Mouse (Mus musculus) neural tube, embryonic 13.5 days (tissue): ENCODE results near the gene Olfr1419. TPM values are rescaled to one million over a fixed set of nuclear protein-coding genes. Genes with fewer than 3 reads are reported as not detected.
"Not testable (repeated sequence)": the region's sequence is repeated elsewhere in the genome, so short reads cannot be mapped to it uniquely, and the experiment has no call there.

Experiments used
- ATAC-seq: fragments of 200-750 bp; cut with Nextera tagmentation; 2 replicates; pipeline ENCODE4 v1.8.0; 2017; ENCODE audit warnings: low read depth, mild to moderate bottlenecking, moderate TSS enrichment, moderate library complexity
- H3K27ac ChIP-seq: fragments of 300-500 bp; sonication (generic); replicated peaks from 2 replicates; pipeline ENCODE4 v1.5.1; 2015; ENCODE audit warnings: moderate library complexity, mild to moderate bottlenecking, inconsistent platforms
- H3K27me3 ChIP-seq: fragments of 300-500 bp; sonication (generic); 2 replicates; pipeline ENCODE4 v1.6.1; 2015; ENCODE audit warnings: mild to moderate bottlenecking, inconsistent platforms
- H3K36me3 ChIP-seq: fragments of 300-500 bp; sonication (generic); 2 replicates; pipeline ENCODE4 v1.6.1; 2015; ENCODE audit warnings: mild to moderate bottlenecking, inconsistent platforms
- H3K4me1 ChIP-seq: fragments of 300-500 bp; sonication (generic); replicated peaks from 2 replicates; pipeline ENCODE4 v1.6.1; 2015; ENCODE audit warnings: inconsistent platforms
- H3K4me2 ChIP-seq: fragments of 300-500 bp; sonication (generic); 2 replicates; pipeline ENCODE4 v1.6.1; 2015; ENCODE audit warnings: inconsistent platforms, mild to moderate bottlenecking, moderate library complexity
- H3K4me3 ChIP-seq: fragments of 300-500 bp; sonication (generic); 2 replicates; pipeline ENCODE4 v1.5.1; 2015; ENCODE audit warnings: mild to moderate bottlenecking, inconsistent platforms
- H3K9ac ChIP-seq: fragments of 300-500 bp; sonication (generic); 2 replicates; pipeline ENCODE4 v1.6.1; 2015; ENCODE audit warnings: moderate library complexity, mild to moderate bottlenecking, inconsistent platforms
- H3K9me3 ChIP-seq: fragments of 300-500 bp; sonication (generic); 2 replicates; pipeline ENCODE4 v1.6.1; 2016; ENCODE audit warnings: inconsistent platforms
- WGBS: fragments of 180-500 bp; shearing (Covaris S2); methylation state at CpG from one replicate; pipeline ENCODE4 v1.1.7; 2015; 5-methylcytosine and 5-hydroxymethylcytosine counted together
- polyA plus RNA-seq: library from polyadenylated mRNA; unstranded; fragments of >200 nt; fragmentation: Nextera tagmentation; extraction: Ambion mirVana; gene quantifications from 2 replicates; pipeline ENCODE4 v1.2.1, GENCODE M21; 2015

Olfr1419 gene
- polyA plus RNA-seq, result not detected in 2 replicates

GRCm38 (mm10) chr19:11875006-11875405, at the start of gene Olfr1419:
Gene Olfr1419 (minus strand): TSS chr19:11875106.
- H3K4me1 ChIP-seq, result no peaks in the 10 kb centered on the region
- no peak for ATAC-seq
- no peak within 1 kb of the TSS for H3K4me2 ChIP-seq
- 52% methylated on average over 1 of the region's 1 CpGs for whole genome bisulfite sequencing
- H3K36me3 ChIP-seq, result no peaks in the 10 kb centered on the region
- no peaks in the 10 kb centered on the region for H3K9me3 ChIP-seq
- no peak within 1 kb of the TSS for H3K9ac ChIP-seq
- no peak within 1 kb of the TSS for H3K27ac ChIP-seq
- no peaks in the 10 kb centered on the region for H3K27me3 ChIP-seq
- H3K4me3 ChIP-seq, result no peak within 1 kb of the TSS

- H3K36me3 ChIP-seq, result peaks cover 71% of the 10 kb centered on the region
- not testable (repeated sequence) for ATAC-seq, H3K9ac ChIP-seq, H3K4me2 ChIP-seq, H3K27ac ChIP-seq, H3K4me1 ChIP-seq, H3K9me3 ChIP-seq, H3K27me3 ChIP-seq, H3K4me3 ChIP-seq
- 92% methylated on average over 2 of the region's 2 CpGs for WGBS
Measured at GRCm38 (mm10) chr19:11922515-11922914, 47.6 kb upstream of the Olfr1419 start.

- Histone ChIP-seq H3K9me3 (no peaks in the 10 kb centered on the region), H3K4me2 (no peak overlapping the region), H3K4me3 (no peak overlapping the region), H3K4me1 (no peaks in the 10 kb centered on the region), H3K27me3 (no peaks in the 10 kb centered on the region), H3K9ac (no peak overlapping the region), H3K36me3 (peaks cover 70% of the 10 kb centered on the region), H3K27ac (no peak overlapping the region)
- 97% methylated on average over 1 of the region's 1 CpGs for WGBS
- ATAC-seq, result no peak
Measured at GRCm38 (mm10) chr19:11922068-11922467, 47.2 kb upstream of the Olfr1419 start.

GRCm38 (mm10) chr19:11915804-11916203, 40.9 kb upstream of the Olfr1419 start:
- Histone ChIP-seq H3K9me3 (no peaks in the 10 kb centered on the region), H3K9ac (no peak overlapping the region), H3K4me1 (peaks cover 40% of the 10 kb centered on the region), H3K27me3 (no peaks in the 10 kb centered on the region), H3K36me3 (peaks cover 30% of the 10 kb centered on the region), H3K4me3 (no peak overlapping the region), H3K27ac (no peak overlapping the region), H3K4me2 (no peak overlapping the region)
- WGBS, result 45% methylated on average over 2 of the region's 2 CpGs
- no peak for ATAC-seq

- ATAC-seq, result peak; percentile 52; the same call in 1 of the 2 replicates
- WGBS, result under 1% methylated on average over 54 of the region's 54 CpGs
Measured at GRCm38 (mm10) chr19:11912533-11913121, 37.7 kb upstream of the Olfr1419 start.

GRCm38 (mm10) chr19:11912037-11912532, 37.2 kb upstream of the Olfr1419 start, which contains the start of gene Patl1:
Gene Patl1 (plus strand): TSS chr19:11912399.
- peak; percentile 97 for ATAC-seq
- WGBS, result under 1% methylated on average over 53 of the region's 53 CpGs
- H3K4me2 ChIP-seq, result peak within 1 kb of the TSS; percentile 84
- peaks cover 40% of the 10 kb centered on the region for H3K4me1 ChIP-seq
- peak within 1 kb of the TSS; percentile 87 for H3K9ac ChIP-seq
- H3K27ac ChIP-seq, result peak within 1 kb of the TSS; percentile 93
- H3K4me3 ChIP-seq, result peak within 1 kb of the TSS; percentile 93
- no peaks in the 10 kb centered on the region for H3K9me3 ChIP-seq
- H3K36me3 ChIP-seq, result peaks cover 12% of the 10 kb centered on the region; the same call in 1 of the 2 replicates
- no peaks in the 10 kb centered on the region for H3K27me3 ChIP-seq

More at GRCm38 (mm10) chr19:11912533-11913121, 37.7 kb upstream of the Olfr1419 start:
- no peaks in the 10 kb centered on the region for H3K27me3 ChIP-seq
- peaks cover 16% of the 10 kb centered on the region for H3K36me3 ChIP-seq
- peak overlapping the region; percentile 84 for H3K4me2 ChIP-seq
- H3K4me3 ChIP-seq, result peak overlapping the region; percentile 93
- H3K9ac ChIP-seq, result peak overlapping the region; percentile 87
- peak overlapping the region; percentile 93 for H3K27ac ChIP-seq
- H3K9me3 ChIP-seq, result no peaks in the 10 kb centered on the region
- H3K4me1 ChIP-seq, result peaks cover 40% of the 10 kb centered on the region

GRCm38 (mm10) chr19:11911603-11912002, 36.7 kb upstream of the Olfr1419 start:
- H3K9me3 ChIP-seq, result no peaks in the 10 kb centered on the region
- H3K9ac ChIP-seq, result peak overlapping the region; percentile 87
- peak overlapping the region; percentile 93 for H3K4me3 ChIP-seq
- H3K27ac ChIP-seq, result peak overlapping the region; percentile 93
- peaks cover 12% of the 10 kb centered on the region; the same call in 1 of the 2 replicates for H3K36me3 ChIP-seq
- 4% methylated on average over 17 of the region's 17 CpGs for WGBS
- H3K4me2 ChIP-seq, result peak overlapping the region; percentile 84
- ATAC-seq, result peak; percentile 58
- H3K27me3 ChIP-seq, result no peaks in the 10 kb centered on the region
- H3K4me1 ChIP-seq, result peaks cover 38% of the 10 kb centered on the region

GRCm38 (mm10) chr19:11911021-11911420, 36.1 kb upstream of the Olfr1419 start:
- ATAC-seq, result no peak
- H3K27ac ChIP-seq, result peak overlapping the region; percentile 93; the same call in 1 of the 2 replicates
- WGBS, result 94% methylated on average over 5 of the region's 5 CpGs
- H3K4me2 ChIP-seq, result peak overlapping the region; percentile 84
- H3K36me3 ChIP-seq, result peaks cover 9% of the 10 kb centered on the region; the same call in 1 of the 2 replicates
- peaks cover 33% of the 10 kb centered on the region for H3K4me1 ChIP-seq
- peak overlapping the region; percentile 93 for H3K4me3 ChIP-seq
- H3K27me3 ChIP-seq, result no peaks in the 10 kb centered on the region
- H3K9me3 ChIP-seq, result no peaks in the 10 kb centered on the region
- H3K9ac ChIP-seq, result peak overlapping the region; percentile 87

GRCm38 (mm10) chr19:11886265-11886664, 11.4 kb upstream of the Olfr1419 start, which contains the start of gene Olfr1420:
Gene Olfr1420 (plus strand): TSS chr19:11886565.
- Histone ChIP-seq H3K4me1 (no peaks in the 10 kb centered on the region), H3K27me3 (no peaks in the 10 kb centered on the region), H3K4me2 (no peak within 1 kb of the TSS), H3K9ac (no peak within 1 kb of the TSS), H3K9me3 (no peaks in the 10 kb centered on the region), H3K4me3 (no peak within 1 kb of the TSS), H3K36me3 (no peaks in the 10 kb centered on the region), H3K27ac (no peak within 1 kb of the TSS)
- WGBS, result 59% methylated on average over 1 of the region's 1 CpGs
- ATAC-seq, result no peak

GRCm38 (mm10) chr19:11878404-11878803, 3.5 kb upstream of the Olfr1419 start:
- not testable (repeated sequence) for H3K4me1 ChIP-seq, H3K9me3 ChIP-seq, ATAC-seq, H3K27me3 ChIP-seq, H3K4me3 ChIP-seq, H3K4me2 ChIP-seq, H3K9ac ChIP-seq, H3K27ac ChIP-seq, H3K36me3 ChIP-seq
- 63% methylated on average over 22 of the region's 22 CpGs for WGBS

GRCm38 (mm10) chr19:11867837-11868236, 7.1 kb downstream of the Olfr1419 start:
- no peaks in the 10 kb centered on the region for H3K9me3 ChIP-seq
- no peaks in the 10 kb centered on the region for H3K4me1 ChIP-seq
- no peak overlapping the region for H3K9ac ChIP-seq
- no peak for ATAC-seq
- H3K27me3 ChIP-seq, result no peaks in the 10 kb centered on the region
- H3K4me3 ChIP-seq, result no peak overlapping the region
- no peaks in the 10 kb centered on the region for H3K36me3 ChIP-seq
- 88% methylated on average over 2 of the region's 2 CpGs for WGBS
- no peak overlapping the region for H3K4me2 ChIP-seq
- H3K27ac ChIP-seq, result no peak overlapping the region

GRCm38 (mm10) chr19:11860966-11861365, 13.9 kb downstream of the Olfr1419 start, which contains the start of gene Olfr1418:
Gene Olfr1418 (minus strand): TSS chr19:11861066.
- Histone ChIP-seq H3K4me3 (no peak within 1 kb of the TSS), H3K27ac (no peak within 1 kb of the TSS), H3K4me1 (no peaks in the 10 kb centered on the region), H3K9me3 (no peaks in the 10 kb centered on the region), H3K27me3 (no peaks in the 10 kb centered on the region), H3K4me2 (no peak within 1 kb of the TSS), H3K36me3 (no peaks in the 10 kb centered on the region), H3K9ac (no peak within 1 kb of the TSS)
- no peak for ATAC-seq
- WGBS, result 91% methylated on average over 1 of the region's 1 CpGs
